Mouse (Mus musculus) midbrain, embryonic 10.5 days (tissue): Measurements from ENCODE around the gene Cntn3. TPM values are rescaled to one million over a fixed set of nuclear protein-coding genes. Genes with fewer than 3 reads are reported as not detected.
"Not testable (repeated sequence)": the region's sequence is repeated elsewhere in the genome, so short reads cannot be mapped to it uniquely, and the experiment has no call there.

Experiments used
- DNase-seq: peaks from one replicate; pipeline ENCODE4 v3.0.0-alpha.2; 2017; ENCODE audit warnings: low spot score
- H3K27ac ChIP-seq: fragments of 300-500 bp; sonication (generic); replicated peaks from 2 replicates; pipeline ENCODE4 v1.5.1; 2016; ENCODE audit warnings: mild to moderate bottlenecking
- H3K27me3 ChIP-seq: fragments of 300-500 bp; sonication (generic); 2 replicates; pipeline ENCODE4 v1.6.1; 2016; ENCODE audit warnings: low read depth, mild to moderate bottlenecking; ENCODE audit not compliant: poor library complexity, severe bottlenecking
- H3K36me3 ChIP-seq: fragments of 300-500 bp; sonication (generic); 2 replicates; pipeline ENCODE4 v1.6.1; 2016; ENCODE audit warnings: mild to moderate bottlenecking, moderate library complexity
- H3K4me1 ChIP-seq: fragments of 300-500 bp; sonication (generic); 2 replicates; pipeline ENCODE4 v1.6.1; 2016
- H3K4me3 ChIP-seq: fragments of 300-500 bp; sonication (generic); 2 replicates; pipeline ENCODE4 v1.5.1; 2016; ENCODE audit warnings: mild to moderate bottlenecking, moderate library complexity
- H3K9me3 ChIP-seq: fragments of 300-500 bp; sonication (generic); replicated peaks from 2 replicates; pipeline ENCODE4 v1.6.1; 2016; ENCODE audit warnings: mild to moderate bottlenecking
- WGBS: fragments of 180-500 bp; shearing (Covaris S2); methylation state at CpG from one replicate; pipeline ENCODE4 v1.1.7; 2016; 5-methylcytosine and 5-hydroxymethylcytosine counted together
- polyA plus RNA-seq: library from polyadenylated mRNA; unstranded; fragments of >200 nt; fragmentation: Nextera tagmentation; extraction: Ambion mirVana; gene quantifications from 2 replicates; pipeline ENCODE4 v1.2.1, GENCODE M21; 2016

Cntn3 gene
- 0.47 and 0.53 TPM in 2 replicates for polyA plus RNA-seq

GRCm38 (mm10) chr6:102573001-102573400 lies at the start of gene Cntn3:
Gene Cntn3, minus strand, starts transcription at chr6:102573101.
- H3K4me3 ChIP-seq, H3K27ac ChIP-seq, DNase-seq, H3K4me1 ChIP-seq, H3K27me3 ChIP-seq, H3K36me3 ChIP-seq, H3K9me3 ChIP-seq: not testable (repeated sequence)
- 96% methylated on average over 4 of the region's 20 CpGs for WGBS

DNA sequence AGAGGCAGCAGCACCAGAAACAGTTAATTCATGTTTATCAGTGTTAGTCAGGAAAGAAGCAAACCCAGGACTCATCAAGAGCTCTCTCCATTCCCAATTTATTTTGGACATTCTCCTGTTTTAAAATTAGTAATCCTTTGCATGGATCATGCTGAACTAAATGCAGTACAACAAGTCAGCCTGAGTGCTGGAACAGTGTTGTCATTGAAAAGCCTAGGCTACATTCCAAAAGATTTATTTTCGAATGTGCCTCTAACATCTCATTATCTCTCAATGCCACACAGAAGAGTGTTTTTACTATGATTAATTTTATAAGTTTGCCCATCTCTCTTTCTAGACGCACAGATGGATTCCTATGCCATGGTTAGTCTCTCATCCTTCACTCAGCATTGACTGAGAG lies 27.9 kb upstream of the Cntn3 start:
- WGBS, result 76% methylated on average over 2 of the region's 2 CpGs
- Histone ChIP-seq H3K36me3 (no peaks in the 10 kb centered on the region), H3K9me3 (no peaks in the 10 kb centered on the region), H3K27me3 (no peaks in the 10 kb centered on the region), H3K4me3 (no peak overlapping the region), H3K4me1 (no peaks in the 10 kb centered on the region), H3K27ac (no peak overlapping the region)
- no peak for DNase-seq

- no peaks in the 10 kb centered on the region for H3K27me3 ChIP-seq
- H3K27ac ChIP-seq, result no peak overlapping the region
- DNase-seq, result no peak
- no peaks in the 10 kb centered on the region for H3K36me3 ChIP-seq
- no peaks in the 10 kb centered on the region for H3K4me1 ChIP-seq
- no peaks in the 10 kb centered on the region for H3K9me3 ChIP-seq
- H3K4me3 ChIP-seq, result no peak overlapping the region
- 78% methylated on average over 2 of the region's 2 CpGs for WGBS
Observed at GRCm38 (mm10) chr6:102597756-102598155, 24.9 kb upstream of the Cntn3 start.

DNA sequence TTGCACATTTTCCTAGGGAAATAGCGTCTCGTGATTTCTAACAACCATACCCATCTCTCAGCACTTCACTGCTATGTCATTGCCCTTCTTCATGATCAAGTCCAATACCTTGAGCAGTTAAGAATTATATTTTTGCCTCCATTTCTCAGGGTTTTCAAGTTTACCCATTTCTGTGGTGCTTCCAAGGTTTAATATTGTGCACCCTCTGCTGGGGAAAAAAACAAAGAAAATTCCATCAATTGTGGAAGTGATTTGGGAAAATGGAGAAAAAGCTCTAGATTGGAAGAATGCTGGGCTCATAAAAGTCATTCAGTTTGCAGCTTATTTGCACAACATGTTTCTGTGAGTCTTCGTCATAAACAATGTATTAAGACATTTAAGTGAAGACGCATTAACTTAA lies 17.2 kb upstream of the Cntn3 start:
- Histone ChIP-seq H3K9me3 (no peaks in the 10 kb centered on the region), H3K27me3 (no peaks in the 10 kb centered on the region), H3K27ac (no peak overlapping the region), H3K4me1 (no peaks in the 10 kb centered on the region), H3K4me3 (no peak overlapping the region), H3K36me3 (no peaks in the 10 kb centered on the region)
- 95% methylated on average over 4 of the region's 4 CpGs for WGBS
- DNase-seq, result no peak

DNA sequence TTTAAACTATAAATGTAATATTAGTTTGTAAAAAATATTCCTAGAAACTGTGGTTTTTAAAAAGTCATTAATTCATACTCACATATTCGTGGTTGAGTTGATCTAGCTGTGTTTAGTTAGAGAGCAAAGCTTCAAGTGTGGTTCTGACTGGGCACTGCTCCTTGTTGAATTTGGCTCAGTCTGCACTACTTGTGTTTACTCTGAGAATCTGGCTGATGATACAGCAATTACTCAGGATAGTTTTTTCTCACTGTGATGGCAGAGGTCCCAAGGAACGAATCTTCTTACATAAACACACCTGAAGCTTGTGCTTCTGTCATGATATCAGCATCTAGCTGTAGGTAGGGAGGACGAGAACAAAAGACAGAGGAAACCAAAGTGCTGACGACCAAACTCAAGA lies 16.4 kb upstream of the Cntn3 start:
- Histone ChIP-seq H3K9me3 (no peaks in the 10 kb centered on the region), H3K36me3 (no peaks in the 10 kb centered on the region), H3K27ac (no peak overlapping the region), H3K4me3 (no peak overlapping the region), H3K4me1 (no peaks in the 10 kb centered on the region), H3K27me3 (no peaks in the 10 kb centered on the region)
- no peak for DNase-seq
- 80% methylated on average over 4 of the region's 4 CpGs for WGBS

DNA sequence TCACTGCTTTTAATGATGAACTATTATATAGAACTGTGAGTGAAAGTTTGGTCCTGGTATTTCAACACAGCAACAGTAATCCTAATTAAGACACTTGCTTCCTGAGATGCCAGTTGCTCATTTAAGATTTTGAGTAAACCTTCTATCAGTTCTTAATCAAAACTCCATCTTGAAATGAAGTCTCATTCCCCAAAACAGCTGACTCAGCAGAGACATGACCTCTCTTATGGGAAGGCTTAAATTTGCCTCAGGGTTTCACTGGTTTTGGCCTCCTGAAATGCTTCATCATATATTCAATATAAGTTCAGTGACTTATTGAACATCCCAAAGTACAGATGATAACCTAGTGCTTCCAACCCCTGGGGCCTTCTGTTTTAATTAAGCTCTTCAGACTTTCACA lies 13.2 kb upstream of the Cntn3 start:
- H3K27ac ChIP-seq, result no peak overlapping the region
- no peak overlapping the region for H3K4me3 ChIP-seq

GRCm38 (mm10) chr6:102583578-102583977 lies 10.7 kb upstream of the Cntn3 start:
- 89% methylated on average over 2 of the region's 2 CpGs for WGBS
- Histone ChIP-seq H3K36me3 (no peaks in the 10 kb centered on the region), H3K9me3 (0 out of 2 replicates have a peak, but pooled peaks cover 3% of the 10 kb centered on the region), H3K27ac (no peak overlapping the region), H3K4me3 (no peak overlapping the region), H3K27me3 (no peaks in the 10 kb centered on the region), H3K4me1 (no peaks in the 10 kb centered on the region)
- DNase-seq, result no peak

More for the DNA sequence above, 13.2 kb upstream of the Cntn3 start:
- H3K27me3 ChIP-seq, result no peaks in the 10 kb centered on the region
- H3K9me3 ChIP-seq, result no peaks in the 10 kb centered on the region
- DNase-seq, result no peak
- H3K36me3 ChIP-seq, result no peaks in the 10 kb centered on the region
- no peaks in the 10 kb centered on the region for H3K4me1 ChIP-seq

- Histone ChIP-seq H3K27ac (no peak overlapping the region), H3K4me3 (no peak overlapping the region), H3K27me3 (peaks cover 11% of the 10 kb centered on the region), H3K36me3 (no peaks in the 10 kb centered on the region), H3K4me1 (peaks cover 20% of the 10 kb centered on the region), H3K9me3 (no peaks in the 10 kb centered on the region)
- 84% methylated on average over 1 of the region's 1 CpGs for WGBS
- no peak for DNase-seq
Observed at GRCm38 (mm10) chr6:102567496-102567895, 5.4 kb downstream of the Cntn3 start.

- Histone ChIP-seq H3K27ac (no peak overlapping the region), H3K4me1 (peaks cover 20% of the 10 kb centered on the region), H3K36me3 (no peaks in the 10 kb centered on the region), H3K4me3 (no peak overlapping the region), H3K9me3 (no peaks in the 10 kb centered on the region), H3K27me3 (peaks cover 14% of the 10 kb centered on the region)
- no peak for DNase-seq
- WGBS, result 85% methylated on average over 1 of the region's 1 CpGs
Observed at GRCm38 (mm10) chr6:102565228-102565627, 7.7 kb downstream of the Cntn3 start.

- Histone ChIP-seq H3K27ac (peak overlapping the region; percentile 79), H3K4me1 (peaks cover 20% of the 10 kb centered on the region), H3K27me3 (peaks cover 14% of the 10 kb centered on the region), H3K4me3 (peak overlapping the region; percentile 66), H3K9me3 (no peaks in the 10 kb centered on the region), H3K36me3 (no peaks in the 10 kb centered on the region)
- DNase-seq, result peak; percentile 80
- WGBS, result under 1% methylated on average over 58 of the region's 63 CpGs
Observed at GRCm38 (mm10) chr6:102564011-102564731, 8.7 kb downstream of the Cntn3 start.

- H3K4me1 ChIP-seq, result peaks cover 20% of the 10 kb centered on the region
- H3K27me3 ChIP-seq, result peaks cover 14% of the 10 kb centered on the region
- no peaks in the 10 kb centered on the region for H3K36me3 ChIP-seq
- peak overlapping the region; percentile 79; the same call in 1 of the 2 replicates for H3K27ac ChIP-seq
- no peaks in the 10 kb centered on the region for H3K9me3 ChIP-seq
- DNase-seq, result peak; percentile 17
- 7% methylated on average over 7 of the region's 7 CpGs for WGBS
- peak overlapping the region; percentile 66 for H3K4me3 ChIP-seq
Observed at GRCm38 (mm10) chr6:102563431-102563830, 9.5 kb downstream of the Cntn3 start.

DNA sequence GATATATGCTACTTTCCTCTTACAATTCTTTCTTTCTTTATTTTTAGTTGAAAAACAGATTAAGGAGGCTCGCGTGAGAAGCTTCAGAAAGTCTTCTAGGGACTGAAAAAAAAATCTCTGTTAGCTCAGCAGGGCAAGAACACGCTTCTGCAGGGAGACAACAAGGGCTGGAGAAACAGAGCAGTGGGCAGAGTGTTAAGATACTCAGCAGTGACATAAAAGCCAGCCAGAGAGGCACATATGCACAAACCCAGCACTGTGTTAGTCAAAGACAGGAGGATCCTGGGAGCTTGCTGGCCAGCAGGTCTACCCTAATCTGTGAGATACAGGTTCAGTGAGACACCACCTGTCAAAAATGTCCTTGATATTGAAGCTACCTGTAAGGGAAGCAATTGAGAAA lies 15.4 kb downstream of the Cntn3 start:
- no peak overlapping the region for H3K4me3 ChIP-seq
- peaks cover 3% of the 10 kb centered on the region for H3K27me3 ChIP-seq
- 81% methylated on average over 3 of the region's 3 CpGs for WGBS

GRCm38 (mm10) chr6:102556497-102556896 lies 16.4 kb downstream of the Cntn3 start:
- no peak for DNase-seq
- Histone ChIP-seq H3K36me3 (no peaks in the 10 kb centered on the region), H3K27ac (no peak overlapping the region), H3K9me3 (no peaks in the 10 kb centered on the region), H3K4me1 (no peaks in the 10 kb centered on the region), H3K4me3 (no peak overlapping the region), H3K27me3 (no peaks in the 10 kb centered on the region)
- WGBS, result 81% methylated on average over 3 of the region's 3 CpGs

More for the DNA sequence above, 15.4 kb downstream of the Cntn3 start:
- Histone ChIP-seq H3K27ac (no peak overlapping the region), H3K4me1 (no peaks in the 10 kb centered on the region), H3K36me3 (no peaks in the 10 kb centered on the region), H3K9me3 (no peaks in the 10 kb centered on the region)
- DNase-seq, result no peak
